Mouse (Mus musculus) embryonic facial prominence, embryonic 14.5 days (tissue): ENCODE measurements at regions not wholly inside any gene's neighbourhood (a gene's known extent, or its start where the extent isn't known, plus 50 kb on each side); places are given as distances from the start of the nearest gene placed in this dataset.

ENCODE experiments used
- ATAC-seq: fragments of 200-750 bp; cut with Nextera tagmentation; 2 replicates; pipeline ENCODE4 v1.8.0; 2017; ENCODE audit warnings: low read depth, moderate number of reproducible peaks, moderate TSS enrichment
- DNase-seq: peaks from one replicate; pipeline ENCODE4 v3.0.0-alpha.2; 2015; ENCODE audit warnings: low spot score
- H3K27ac ChIP-seq: fragments of 300-500 bp; sonication (generic); replicated peaks from 2 replicates; pipeline ENCODE4 v1.5.1; 2014; ENCODE audit warnings: low read depth, mild to moderate bottlenecking, low read length, moderate library complexity
- H3K27me3 ChIP-seq: fragments of 300-500 bp; sonication (generic); replicated peaks from 2 replicates; pipeline ENCODE4 v1.6.1; 2014; ENCODE audit warnings: low read length; ENCODE audit not compliant: control insufficient read depth, insufficient read depth
- H3K36me3 ChIP-seq: fragments of 300-500 bp; sonication (generic); 2 replicates; pipeline ENCODE4 v1.6.1; 2014; ENCODE audit warnings: low read length, mixed read lengths; ENCODE audit not compliant: control insufficient read depth, insufficient read depth
- H3K4me1 ChIP-seq: fragments of 300-500 bp; sonication (generic); 2 replicates; pipeline ENCODE4 v1.6.1; 2014; ENCODE audit warnings: antibody characterized with exemption, low read length; ENCODE audit not compliant: control insufficient read depth, insufficient read depth
- H3K4me2 ChIP-seq: fragments of 300-500 bp; sonication (generic); 2 replicates; pipeline ENCODE4 v1.6.1; 2014; ENCODE audit warnings: low read depth, mild to moderate bottlenecking, low read length, moderate library complexity, mixed read lengths
- H3K4me3 ChIP-seq: fragments of 300-500 bp; sonication (generic); 2 replicates; pipeline ENCODE4 v1.5.1; 2014; ENCODE audit warnings: low read depth, mild to moderate bottlenecking, low read length
- H3K9ac ChIP-seq: fragments of 300-500 bp; sonication (generic); 2 replicates; pipeline ENCODE4 v1.6.1; 2014; ENCODE audit warnings: low read depth, mild to moderate bottlenecking, low read length, moderate library complexity, mixed read lengths
- H3K9me3 ChIP-seq: fragments of 300-500 bp; sonication (generic); 2 replicates; pipeline ENCODE4 v1.6.1; 2016; ENCODE audit warnings: low read length; ENCODE audit not compliant: control insufficient read depth
- WGBS: fragments of 180-500 bp; shearing (Covaris S2); extraction: QIAGEN DNeasy Blood & Tissue Kit; methylation state at CpG from one replicate; pipeline ENCODE4 v1.1.7; 2014; 5-methylcytosine and 5-hydroxymethylcytosine counted together

GRCm38 (mm10) chr12:35642473-35642872 lies 107.6 kb upstream of the Ahr start:
- H3K27me3 ChIP-seq: no peaks in the 10 kb centered on the region
- no peaks in the 10 kb centered on the region for H3K36me3 ChIP-seq
- H3K9ac ChIP-seq: no peak overlapping the region
- H3K4me1 ChIP-seq: no peaks in the 10 kb centered on the region
- ATAC-seq (no peak), DNase-seq (no peak)
- no peak overlapping the region for H3K4me2 ChIP-seq
- H3K27ac ChIP-seq: no peak overlapping the region
- no peaks in the 10 kb centered on the region for H3K9me3 ChIP-seq
- H3K4me3 ChIP-seq: no peak overlapping the region

GRCm38 (mm10) chr12:35641741-35642140 lies 106.9 kb upstream of the Ahr start:
- 38% methylated on average over 1 of the region's 1 CpGs for WGBS

GRCm38 (mm10) chr12:35640911-35641345 lies 106.1 kb upstream of the Ahr start:
- Histone ChIP-seq H3K36me3 (no peaks in the 10 kb centered on the region), H3K4me2 (no peak overlapping the region), H3K9ac (no peak overlapping the region), H3K27ac (no peak overlapping the region), H3K27me3 (no peaks in the 10 kb centered on the region), H3K9me3 (no peaks in the 10 kb centered on the region), H3K4me3 (no peak overlapping the region), H3K4me1 (no peaks in the 10 kb centered on the region)
- WGBS: 61% methylated on average over 3 of the region's 3 CpGs
- no peak for DNase-seq
- ATAC-seq: no peak

More at GRCm38 (mm10) chr12:35641741-35642140, 106.9 kb upstream of the Ahr start:
- no peak overlapping the region for H3K4me2 ChIP-seq
- ATAC-seq (no peak), DNase-seq (no peak)
- H3K27ac ChIP-seq: no peak overlapping the region
- no peak overlapping the region for H3K9ac ChIP-seq
- H3K27me3 ChIP-seq: no peaks in the 10 kb centered on the region
- H3K4me3 ChIP-seq: no peak overlapping the region
- no peaks in the 10 kb centered on the region for H3K9me3 ChIP-seq
- no peaks in the 10 kb centered on the region for H3K4me1 ChIP-seq
- H3K36me3 ChIP-seq: no peaks in the 10 kb centered on the region

GRCm38 (mm10) chr12:35623484-35623883 lies 88.6 kb upstream of the Ahr start:
- Histone ChIP-seq H3K9me3 (no peaks in the 10 kb centered on the region), H3K36me3 (no peaks in the 10 kb centered on the region), H3K9ac (no peak overlapping the region), H3K4me2 (no peak overlapping the region), H3K4me1 (no peaks in the 10 kb centered on the region), H3K27me3 (no peaks in the 10 kb centered on the region), H3K27ac (no peak overlapping the region), H3K4me3 (no peak overlapping the region)
- WGBS: 67% methylated on average over 3 of the region's 3 CpGs
- no peak for ATAC-seq
- no peak for DNase-seq

GRCm38 (mm10) chr12:35614885-35615284 lies 80.0 kb upstream of the Ahr start:
- Histone ChIP-seq H3K27me3 (no peaks in the 10 kb centered on the region), H3K4me3 (no peak overlapping the region), H3K4me1 (no peaks in the 10 kb centered on the region), H3K9me3 (no peaks in the 10 kb centered on the region), H3K4me2 (no peak overlapping the region), H3K9ac (no peak overlapping the region), H3K36me3 (no peaks in the 10 kb centered on the region), H3K27ac (no peak overlapping the region)
- WGBS: 73% methylated on average over 4 of the region's 4 CpGs
- DNase-seq: no peak
- ATAC-seq: no peak

- no peaks in the 10 kb centered on the region for H3K9me3 ChIP-seq
- no peak overlapping the region for H3K4me3 ChIP-seq
- ATAC-seq (no peak), DNase-seq (no peak)
- no peak overlapping the region for H3K9ac ChIP-seq
- H3K27ac ChIP-seq: no peak overlapping the region
- H3K4me2 ChIP-seq: no peak overlapping the region
- no peaks in the 10 kb centered on the region for H3K4me1 ChIP-seq
- no peaks in the 10 kb centered on the region for H3K27me3 ChIP-seq
- H3K36me3 ChIP-seq: no peaks in the 10 kb centered on the region
- WGBS: 81% methylated on average over 1 of the region's 1 CpGs
Observed at GRCm38 (mm10) chr12:35607652-35608051, 72.8 kb upstream of the Ahr start.

- H3K9me3 ChIP-seq: no peaks in the 10 kb centered on the region
- H3K27me3 ChIP-seq: no peaks in the 10 kb centered on the region
- ATAC-seq (no peak), DNase-seq (no peak)
- no peaks in the 10 kb centered on the region for H3K36me3 ChIP-seq
- H3K4me3 ChIP-seq: no peak overlapping the region
- 89% methylated on average over 1 of the region's 1 CpGs for WGBS
- no peaks in the 10 kb centered on the region for H3K4me1 ChIP-seq
- H3K9ac ChIP-seq: no peak overlapping the region
- no peak overlapping the region for H3K27ac ChIP-seq
- no peak overlapping the region for H3K4me2 ChIP-seq
Observed at GRCm38 (mm10) chr12:35603742-35604141, 68.9 kb upstream of the Ahr start.

- Histone ChIP-seq H3K4me3 (no peak overlapping the region), H3K27ac (no peak overlapping the region), H3K9ac (no peak overlapping the region), H3K27me3 (no peaks in the 10 kb centered on the region), H3K36me3 (no peaks in the 10 kb centered on the region), H3K4me1 (no peaks in the 10 kb centered on the region), H3K4me2 (no peak overlapping the region), H3K9me3 (no peaks in the 10 kb centered on the region)
- ATAC-seq (no peak), DNase-seq (no peak)
- WGBS: 95% methylated on average over 3 of the region's 3 CpGs
Observed at GRCm38 (mm10) chr12:35602589-35602988, 67.8 kb upstream of the Ahr start.

- Histone ChIP-seq H3K27me3 (no peaks in the 10 kb centered on the region), H3K4me3 (no peak overlapping the region), H3K27ac (no peak overlapping the region), H3K9ac (no peak overlapping the region), H3K36me3 (no peaks in the 10 kb centered on the region), H3K4me1 (no peaks in the 10 kb centered on the region), H3K9me3 (0 out of 2 replicates have a peak, but pooled peaks cover 4% of the 10 kb centered on the region), H3K4me2 (no peak overlapping the region)
- DNase-seq (no peak), ATAC-seq (no peak)
- 88% methylated on average over 9 of the region's 9 CpGs for WGBS
Observed at GRCm38 (mm10) chr12:35598298-35598697, 63.5 kb upstream of the Ahr start.
